Mouse (Mus musculus): ENCODE results near the gene Etv2. TPM values are rescaled to one million over a fixed set of nuclear protein-coding genes. Genes with fewer than 3 reads are reported as not detected.

The Etv2 gene
- polyA plus RNA-seq, 1 experiment from 2014 or later, result not detected

DNA sequence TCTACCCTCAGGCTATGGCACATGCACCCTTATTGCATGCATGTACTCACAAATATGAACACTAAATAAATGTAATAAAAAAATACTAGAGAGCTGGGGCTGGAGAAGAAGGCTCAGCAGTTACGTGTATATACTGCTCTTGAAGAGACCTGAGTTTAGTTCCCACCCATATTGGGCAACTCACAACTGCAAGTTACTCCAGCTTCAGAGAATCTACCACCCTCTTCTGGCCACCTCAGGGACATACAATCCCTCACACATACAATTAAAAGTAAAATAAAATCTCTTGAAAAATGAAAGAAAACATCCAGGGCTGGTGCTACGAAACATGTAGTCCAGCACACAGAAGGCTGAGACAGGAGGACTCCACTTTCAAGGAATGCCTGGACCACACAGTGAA is 21.2 kb downstream of the Etv2 start:
- TF ChIP-seq CTCF (IDR thresholded peaks at IDR 0.05), result peak; percentile 60
- POLR2A ChIA-PET, result interaction anchor here (2.4 to 2.6 kb wide), 2 partner anchors 22 to 25 kb away, joined by 10 read pairs; partner anchors contain the start of gene Kmt2b
- no peak for ATAC-seq
- CTCF ChIA-PET, result interaction anchor here (0.9 to 4.0 kb wide), 8 partner anchors 9 to 51 kb away, joined by 3 to 31 read pairs (median 8); partner anchors contain the start of genes Cox6b1, Kmt2b and Zbtb32
- DNase-seq (ENCODE audit: low read depth, low spot score), result no peak
- in situ Hi-C loops (cut with MboI; ENCODE audit: low pct_unique_long_range_greater_than_20kb), result no loop called here
- H3K27me3 ChIP-seq, result no peaks in the 10 kb centered on the region

GRCm38 (mm10) chr7:30613529-30614112 is 22.0 kb downstream of the Etv2 start:
- H3K27me3 ChIP-seq, result no peaks in the 10 kb centered on the region
- DNase-seq (ENCODE audit: low read depth, low spot score), result no peak
- ATAC-seq, result no peak
- in situ Hi-C loops (cut with MboI; ENCODE audit: low pct_unique_long_range_greater_than_20kb), result no loop called here
- peak; percentile 76 for TF ChIP-seq CTCF (IDR thresholded peaks at IDR 0.05)
- ChIA-PET CTCF (interaction anchor here (0.9 to 4.0 kb wide), 11 partner anchors 8 to 52 kb away, joined by 3 to 31 read pairs (median 5); partner anchors contain the start of genes Cox6b1, Kmt2b and Zbtb32), POLR2A (interaction anchor here (0.9 to 2.4 kb wide), 2 partner anchors 24 to 45 kb away, joined by 4 to 10 read pairs; partner anchors contain the start of gene Kmt2b)

GRCm38 (mm10) chr7:30612654-30613402 is 22.8 kb downstream of the Etv2 start, which contains the start of gene Upk1a:
Gene Upk1a (minus strand): TSS chr7:30612847.
- no peaks in the 10 kb centered on the region for H3K27me3 ChIP-seq
- in situ Hi-C loops (cut with MboI; ENCODE audit: low pct_unique_long_range_greater_than_20kb), result no loop called here
- DNase-seq (ENCODE audit: low read depth, low spot score) (no peak), ATAC-seq (no peak)
- ChIA-PET CTCF (interaction anchor here (0.9 to 4.0 kb wide), 8 partner anchors 9 to 23 kb away, joined by 3 to 31 read pairs (median 8); partner anchors contain the start of genes Cox6b1, Kmt2b and Zbtb32), POLR2A (interaction anchor here (0.9 kb wide), 1 partner anchor 45 kb away, joined by 4 read pairs; no protein-coding TSS in a partner anchor)
- TF ChIP-seq CTCF (IDR thresholded peaks at IDR 0.05), result no peak

GRCm38 (mm10) chr7:30610043-30610442 is 25.6 kb downstream of the Etv2 start:
- TF ChIP-seq CTCF (IDR thresholded peaks at IDR 0.05), result no peak
- CTCF ChIA-PET, result no interaction called here
- ATAC-seq, result no peak
- POLR2A ChIA-PET, result no interaction called here
- no peak for DNase-seq (ENCODE audit: low read depth, low spot score)
- no peaks in the 10 kb centered on the region for H3K27me3 ChIP-seq
- in situ Hi-C loops (cut with MboI; ENCODE audit: low pct_unique_long_range_greater_than_20kb), result no loop called here

- TF ChIP-seq CTCF (IDR thresholded peaks at IDR 0.05), result no peak
- no peak for DNase-seq (ENCODE audit: low read depth, low spot score)
- H3K27me3 ChIP-seq, result no peaks in the 10 kb centered on the region
- in situ Hi-C loops (cut with MboI; ENCODE audit: low pct_unique_long_range_greater_than_20kb), result no loop called here
- CTCF ChIA-PET, result interaction anchor here (1.1 to 9.3 kb wide), 4 partner anchors 9 to 117 kb away, joined by 3 to 65 read pairs (median 8); partner anchors contain the start of gene Kmt2b
- POLR2A ChIA-PET, result interaction anchor here (0.6 to 1.8 kb wide), 2 partner anchors 20 to 197 kb away, joined by 3 to 5 read pairs; partner anchors contain the start of gene Kmt2b
- no peak for ATAC-seq
These were observed 27.2 kb downstream of the Etv2 start for GRCm38 (mm10) chr7:30608476-30608875.

DNA sequence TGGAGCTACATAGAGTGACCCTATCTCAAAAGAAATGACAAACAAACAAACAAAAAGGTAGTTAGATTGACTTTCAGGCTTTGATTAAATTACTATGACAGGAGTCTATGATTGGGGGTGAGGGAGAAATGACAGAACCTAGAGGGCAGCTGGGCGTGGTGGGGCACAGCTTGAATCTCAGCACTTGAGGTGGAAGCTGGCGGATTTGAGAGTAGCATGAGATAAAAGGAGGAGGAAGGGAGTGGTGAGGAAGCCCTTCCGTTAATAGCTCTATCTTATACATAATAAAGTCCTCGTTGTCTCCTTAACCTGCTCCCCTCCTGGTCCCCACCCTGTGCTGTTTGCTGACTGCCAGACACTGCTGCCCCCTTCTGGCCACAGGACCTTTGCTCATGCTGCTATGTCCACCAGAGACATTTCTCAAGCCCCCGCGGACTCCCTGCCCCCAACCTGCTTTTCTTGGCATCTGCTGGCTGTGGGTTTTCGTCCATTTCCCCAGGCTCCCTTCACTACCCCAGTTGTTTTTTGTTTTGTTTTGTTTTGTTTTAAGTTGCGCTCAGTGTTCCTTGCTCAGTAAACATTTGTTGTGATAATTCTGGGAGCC is 27.8 kb downstream of the Etv2 start:
- no peak for DNase-seq (ENCODE audit: low read depth, low spot score)
- ChIA-PET CTCF (interaction anchor here (1.1 to 9.3 kb wide), 4 partner anchors 10 to 117 kb away, joined by 3 to 65 read pairs (median 8); partner anchors contain the start of gene Kmt2b), POLR2A (interaction anchor here (1.8 kb wide), 1 partner anchor 20 kb away, joined by 5 read pairs; the partner anchor contains the start of gene Kmt2b)
- in situ Hi-C loops (cut with MboI; ENCODE audit: low pct_unique_long_range_greater_than_20kb), result no loop called here
- no peaks in the 10 kb centered on the region for H3K27me3 ChIP-seq
- peak; percentile 86 for TF ChIP-seq CTCF (IDR thresholded peaks at IDR 0.05)
- ATAC-seq, result no peak

GRCm38 (mm10) chr7:30604944-30605343 is 30.7 kb downstream of the Etv2 start:
- ChIA-PET CTCF (interaction anchor here (1.0 to 9.3 kb wide), 3 partner anchors 9 to 64 kb away, joined by 3 to 65 read pairs (median 29); partner anchors contain the start of genes Kmt2b and Upk1a), POLR2A (interaction anchor here (0.8 kb wide), 1 partner anchor 20 kb away, joined by 3 read pairs; no protein-coding TSS in a partner anchor)
- in situ Hi-C loops (cut with MboI; ENCODE audit: low pct_unique_long_range_greater_than_20kb), result no loop called here
- no peaks in the 10 kb centered on the region for H3K27me3 ChIP-seq
- ATAC-seq, result no peak
- TF ChIP-seq CTCF (IDR thresholded peaks at IDR 0.05), result no peak
- no peak for DNase-seq (ENCODE audit: low read depth, low spot score)

GRCm38 (mm10) chr7:30604424-30604823 is 31.2 kb downstream of the Etv2 start:
- ChIA-PET POLR2A (interaction anchor here (0.8 kb wide), 1 partner anchor 21 kb away, joined by 3 read pairs; no protein-coding TSS in a partner anchor), CTCF (interaction anchor here (1.0 to 9.3 kb wide), 3 partner anchors 9 to 64 kb away, joined by 3 to 65 read pairs (median 29); partner anchors contain the start of genes Kmt2b and Upk1a)
- ATAC-seq (no peak), DNase-seq (ENCODE audit: low read depth, low spot score) (no peak)
- in situ Hi-C loops (cut with MboI; ENCODE audit: low pct_unique_long_range_greater_than_20kb), result no loop called here
- no peaks in the 10 kb centered on the region for H3K27me3 ChIP-seq
- TF ChIP-seq CTCF (IDR thresholded peaks at IDR 0.05), result no peak

DNA sequence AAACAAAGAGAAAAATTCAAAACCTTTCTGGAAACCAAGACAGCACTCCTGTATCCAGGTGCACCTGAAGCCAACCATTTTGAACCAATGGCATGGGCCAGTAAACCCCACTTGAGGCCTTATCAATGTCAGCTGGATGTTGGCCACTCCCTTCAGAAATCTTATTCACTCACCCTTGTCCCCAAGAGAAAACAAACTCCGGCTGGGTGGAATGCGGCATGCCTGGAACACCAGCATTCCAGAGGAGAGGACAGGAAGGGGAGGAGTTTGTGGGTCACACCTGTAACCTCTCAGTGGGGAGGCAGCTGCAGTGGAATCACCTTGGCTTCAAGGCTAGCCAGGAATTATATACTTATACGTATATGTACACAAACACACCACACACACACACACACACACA is 33.1 kb downstream of the Etv2 start:
- ChIA-PET CTCF (interaction anchor here (4.2 to 9.3 kb wide), 2 partner anchors 11 to 12 kb away, joined by 29 to 65 read pairs; partner anchors contain the start of genes Kmt2b and Upk1a), POLR2A (no interaction called here)
- in situ Hi-C loops (cut with MboI; ENCODE audit: low pct_unique_long_range_greater_than_20kb), result no loop called here
- ATAC-seq, result no peak
- no peak for DNase-seq (ENCODE audit: low read depth, low spot score)
- no peaks in the 10 kb centered on the region for H3K27me3 ChIP-seq
- TF ChIP-seq CTCF (IDR thresholded peaks at IDR 0.05), result no peak

DNA sequence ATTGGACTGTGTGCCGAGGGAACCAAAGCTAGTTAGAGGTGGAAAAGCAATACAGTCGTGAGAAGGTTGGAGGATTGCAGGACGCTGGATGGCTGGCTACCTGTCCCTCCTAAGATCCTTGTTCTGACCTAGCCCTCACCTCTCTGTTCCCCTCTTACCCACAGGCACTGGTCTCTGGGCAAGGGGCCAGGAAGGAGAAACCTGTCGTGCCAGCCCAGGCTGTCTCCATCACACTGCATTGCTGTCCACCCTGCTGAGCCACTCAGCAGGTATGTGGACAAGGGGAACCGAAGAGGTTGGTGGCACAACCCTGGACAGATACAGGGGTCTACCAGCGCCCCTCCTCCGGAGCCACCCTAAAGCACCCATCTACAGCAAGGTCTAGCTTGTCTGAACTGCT is 35.0 kb downstream of the Etv2 start:
- ChIA-PET CTCF (interaction anchor here (0.8 to 9.3 kb wide), 3 partner anchors 10 to 17 kb away, joined by 3 to 65 read pairs (median 5); partner anchors contain the start of gene Kmt2b), POLR2A (interaction anchor here (0.6 kb wide), 1 partner anchor 10 kb away, joined by 4 read pairs; no protein-coding TSS in a partner anchor)
- in situ Hi-C loops (cut with MboI; ENCODE audit: low pct_unique_long_range_greater_than_20kb), result no loop called here
- ATAC-seq (no peak), DNase-seq (ENCODE audit: low read depth, low spot score) (no peak)
- TF ChIP-seq CTCF (IDR thresholded peaks at IDR 0.05), result no peak
- no peaks in the 10 kb centered on the region for H3K27me3 ChIP-seq

Measured in Patski (cell line).